19 mouse cellular contexts compared by ENCODE assay signal in genomic region chr12:52925448-52925847, GRCm38 (mm10).
DNase-seq lines count a peak whose midpoint lies in the region; ATAC-seq and TF ChIP-seq lines count a peak whose summit lies in the region.
"Had no signal": no experiment of that assay in that cellular context is flagged by ENCODE, and none has a peak within 500 bp of the region (broad histone marks: within the 10 kb centered on the region; RNA-seq: fewer than 3 reads in every experiment).

No protein-coding gene starts in this region.

- H3K4me1 ChIP-seq in embryonic facial prominence, embryonic 14.5 days (ENCODE audit: control insufficient read depth, insufficient read depth, low read length): no peaks in the 10 kb centered on the region
- no peaks in the 10 kb centered on the region for H3K4me1 ChIP-seq in embryonic facial prominence, embryonic 10.5 days
- H3K4me1 ChIP-seq in kidney, postnatal 0 days (replicated peaks; ENCODE audit: insufficient read depth, low read length): no peaks in the 10 kb centered on the region
- H3K4me1 ChIP-seq: embryonic facial prominence, embryonic 12.5 days; forebrain, embryonic 13.5 days had no signal

- peak; percentile 35 for DNase-seq in embryonic facial prominence, embryonic 14.5 days (ENCODE audit: low spot score)
- DNase-seq in embryonic facial prominence, embryonic 10.5 days (ENCODE audit: low spot score): no peak
- peak; percentile 62 for DNase-seq in kidney, postnatal 0 days (ENCODE audit: low spot score)
- DNase-seq in kidney, postnatal 4 days: no peak
- DNase-seq in 3T3-L1 (ENCODE audit: low read depth, low spot score): peak; percentile 15
- peak; percentile 31 for DNase-seq in brain, adult 2 months (ENCODE audit: low read depth, low spot score)
- DNase-seq in layer of hippocampus, postnatal 36 days: no peak
- DNase-seq: adrenal gland, adult 8-10 months; adrenal gland, postnatal 36 days; cerebellum, adult 11 months; cerebellum, adult 8-10 months; cerebellum, postnatal 14 days; embryo, embryonic 11 days; gastrocnemius, postnatal 36 days; heart, postnatal 10 days; heart, postnatal 4 days had no signal

- H3K36me3 ChIP-seq in embryonic facial prominence, embryonic 14.5 days (ENCODE audit: control insufficient read depth, insufficient read depth, low read length): no peaks in the 10 kb centered on the region
- no peaks in the 10 kb centered on the region for H3K36me3 ChIP-seq in embryonic facial prominence, embryonic 10.5 days (replicated peaks)
- H3K36me3 ChIP-seq in kidney, postnatal 0 days (ENCODE audit: insufficient read depth, low read length): no peaks in the 10 kb centered on the region
- H3K36me3 ChIP-seq: embryonic facial prominence, embryonic 12.5 days had no signal

- H3K27ac ChIP-seq in embryonic facial prominence, embryonic 14.5 days (replicated peaks; ENCODE audit: low read depth, low read length): no peak overlapping the region
- H3K27ac ChIP-seq in embryonic facial prominence, embryonic 10.5 days (replicated peaks): no peak overlapping the region
- no peak overlapping the region for H3K27ac ChIP-seq in kidney, postnatal 0 days
- H3K27ac ChIP-seq: embryonic facial prominence, embryonic 12.5 days; forebrain, embryonic 13.5 days; hindbrain, embryonic 14.5 days had no signal

- no peak for ATAC-seq in embryonic facial prominence, embryonic 14.5 days (ENCODE audit: low read depth)
- ATAC-seq in kidney, postnatal 0 days (replicated peaks; ENCODE audit: low FRiP score, low read depth): no peak
- ATAC-seq: forebrain, embryonic 13.5 days had no signal

- no peak overlapping the region for H3K4me2 ChIP-seq in embryonic facial prominence, embryonic 14.5 days (ENCODE audit: low read depth, low read length)
- no peak overlapping the region for H3K4me2 ChIP-seq in kidney, postnatal 0 days (ENCODE audit: low read length)
- H3K4me2 ChIP-seq: embryonic facial prominence, embryonic 12.5 days; forebrain, embryonic 13.5 days; hindbrain, embryonic 14.5 days had no signal

- H3K9ac ChIP-seq in embryonic facial prominence, embryonic 14.5 days (ENCODE audit: low read depth, low read length): no peak overlapping the region
- H3K9ac ChIP-seq in kidney, postnatal 0 days (ENCODE audit: low read depth, low read length): no peak overlapping the region
- H3K9ac ChIP-seq: embryonic facial prominence, embryonic 12.5 days; forebrain, embryonic 13.5 days; hindbrain, embryonic 14.5 days had no signal

- no peak for TF ChIP-seq CTCF in kidney, postnatal 0 days (IDR thresholded peaks at IDR 0.05; ENCODE audit: low read depth)

- WGBS in embryonic facial prominence, embryonic 14.5 days: 54% methylated on average over 4 of the region's 4 CpGs
- WGBS in embryonic facial prominence, embryonic 10.5 days: 86% methylated on average over 4 of the region's 4 CpGs
- 43% methylated on average over 4 of the region's 4 CpGs for WGBS in kidney, postnatal 0 days

- no peaks in the 10 kb centered on the region for H3K27me3 ChIP-seq in embryonic facial prominence, embryonic 14.5 days (replicated peaks; ENCODE audit: control insufficient read depth, insufficient read depth, low read length)
- no peaks in the 10 kb centered on the region for H3K27me3 ChIP-seq in embryonic facial prominence, embryonic 10.5 days (replicated peaks; ENCODE audit: low read depth, poor library complexity, severe bottlenecking)
- no peaks in the 10 kb centered on the region for H3K27me3 ChIP-seq in kidney, postnatal 0 days (ENCODE audit: insufficient read depth, low read length)
- H3K27me3 ChIP-seq: embryonic facial prominence, embryonic 12.5 days; forebrain, embryonic 13.5 days had no signal

- H3K4me3 ChIP-seq in embryonic facial prominence, embryonic 14.5 days (ENCODE audit: low read depth, low read length): no peak overlapping the region
- H3K4me3 ChIP-seq in embryonic facial prominence, embryonic 10.5 days: no peak overlapping the region
- H3K4me3 ChIP-seq in kidney, postnatal 0 days (replicated peaks; ENCODE audit: low read depth, low read length): no peak overlapping the region
- H3K4me3 ChIP-seq: embryonic facial prominence, embryonic 12.5 days; forebrain, embryonic 13.5 days had no signal

- no peaks in the 10 kb centered on the region for H3K9me3 ChIP-seq in embryonic facial prominence, embryonic 14.5 days (ENCODE audit: control insufficient read depth, low read length)
- H3K9me3 ChIP-seq in embryonic facial prominence, embryonic 10.5 days: no peaks in the 10 kb centered on the region
- no peaks in the 10 kb centered on the region for H3K9me3 ChIP-seq in kidney, postnatal 0 days (replicated peaks; ENCODE audit: low read length)
- H3K9me3 ChIP-seq: embryonic facial prominence, embryonic 12.5 days; forebrain, embryonic 13.5 days had no signal

Comparison
In these comparisons a context has a peak if more than half of its experiments do, and no peak if none do; other contexts are left out.
1. DNase-seq: peak in embryonic facial prominence, embryonic 14.5 days (single experiment), kidney, postnatal 0 days (single experiment), 3T3-L1 (single experiment) and brain, adult 2 months (single experiment); none in embryonic facial prominence, embryonic 10.5 days (single experiment), kidney, postnatal 4 days (0 of 2) and layer of hippocampus, postnatal 36 days (0 of 2).